Mouse (Mus musculus): ENCODE measurements at regions not wholly inside any gene's neighbourhood (a gene's known extent, or its start where the extent isn't known, plus 50 kb on each side); places are given as distances from the start of the nearest gene placed in this dataset.
A peak's percentile ranks its signal among the peaks of the same experiment; 100 is the strongest.

DNA sequence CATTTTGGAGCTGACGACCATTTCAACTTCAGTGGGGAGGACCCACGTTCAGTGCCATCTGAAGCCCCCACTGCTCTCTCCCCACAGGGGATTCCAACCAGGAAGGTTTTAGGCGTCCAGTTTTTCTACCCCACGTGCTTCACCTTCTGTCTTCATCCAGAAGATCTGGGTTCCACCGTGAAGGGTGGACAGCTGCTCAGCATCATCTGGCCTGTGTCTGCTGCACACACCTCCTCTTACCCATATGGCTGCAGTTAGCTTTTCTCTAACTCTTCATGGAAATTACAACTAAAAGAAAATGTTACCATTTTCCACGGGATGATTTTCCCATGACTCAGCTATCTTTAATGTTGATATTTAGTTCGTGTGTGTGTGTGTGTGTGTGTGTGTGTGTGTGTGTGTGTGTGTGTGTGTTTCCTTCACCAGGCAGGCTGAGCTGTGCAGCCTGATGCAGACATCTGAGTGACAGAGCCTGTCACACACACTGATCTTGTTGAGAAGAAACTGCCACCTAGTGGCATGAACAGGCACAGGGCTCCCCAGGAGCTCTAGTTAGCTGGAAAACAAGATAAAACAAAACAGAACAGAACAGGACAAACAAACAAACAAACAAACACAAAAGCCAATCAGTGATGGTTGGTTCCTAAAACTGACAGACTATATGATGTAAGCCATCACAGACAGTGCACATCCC, 107.5 kb upstream of the Rasgrp1 start:
- peak; percentile 23; the same call in 1 of the 2 replicates for TF ChIP-seq CTCF (IDR thresholded peaks at IDR 0.05; ENCODE audit: extremely low read depth, insufficient read length, insufficient replicate concordance, low read depth, low read length)
- no peak for TF ChIP-seq POLR2A (IDR thresholded peaks at IDR 0.05; ENCODE audit: low read depth, low read length)

Measured in small intestine, adult 2 months (tissue).